Comparison of ENCODE assay signal across 8 mouse cellular contexts in genomic region chr11:85925294-85925743, GRCm38 (mm10). TPM values are rescaled to one million over a fixed set of nuclear protein-coding genes. Genes with fewer than 3 reads are reported as not detected.
DNase-seq lines count a peak whose midpoint lies in the region; ATAC-seq and TF ChIP-seq lines count a peak whose summit lies in the region.

No protein-coding gene starts in this region.

- peak; percentile 47 to 55 for DNase-seq in B cell, adult 2 months
- peak; percentile 50 for DNase-seq in MEL-GATA-1-ER (ENCODE audit: extremely low read depth, low read depth)
- DNase-seq in embryo, embryonic 10 days (ENCODE audit: low spot score), result peak; percentile 62
- DNase-seq in kidney, adult 9 months, result peak; percentile 16
- peak; percentile 29 for DNase-seq in lung, adult 2 months

- H3K4me2 ChIP-seq in heart, embryonic 11.5 days, result peak overlapping the region; percentile 47
- peak overlapping the region; percentile 25 for H3K4me2 ChIP-seq in neural tube, embryonic 14.5 days (ENCODE audit: low read depth, low read length)

- no peak for TF ChIP-seq POLR2A in lung, adult 2 months (IDR thresholded peaks at IDR 0.05; ENCODE audit: borderline replicate concordance, extremely low read depth, low read depth, low read length)

- WGBS in heart, embryonic 11.5 days (ENCODE audit: insufficient replicate concordance), result 9% methylated on average over 19 of the region's 19 CpGs
- WGBS in lung, adult 2 months, result 11% methylated on average over 19 of the region's 19 CpGs
- 4% methylated on average over 19 of the region's 19 CpGs for WGBS in neural tube, embryonic 14.5 days

- ATAC-seq in heart, embryonic 11.5 days (replicated peaks; ENCODE audit: insufficient number of reproducible peaks, low FRiP score, low TSS enrichment), result no peak
- no peak for ATAC-seq in neural tube, embryonic 14.5 days (ENCODE audit: low read depth)
- no peak for ATAC-seq in erythroid progenitor cell, adult 5-6 weeks (replicated peaks; ENCODE audit: low FRiP score, poor library complexity, severe bottlenecking)

- no peaks in the 10 kb centered on the region for H3K4me1 ChIP-seq in heart, embryonic 11.5 days (ENCODE audit: control insufficient read depth, insufficient read depth, low read length)
- H3K4me1 ChIP-seq in lung, adult 2 months (ENCODE audit: control insufficient read depth, insufficient read depth, low read length), result peaks cover 4% of the 10 kb centered on the region; the same call in 1 of the 2 replicates
- H3K4me1 ChIP-seq in neural tube, embryonic 14.5 days (ENCODE audit: control insufficient read depth, insufficient read depth, low read length), result no peaks in the 10 kb centered on the region

- H3K9ac ChIP-seq in heart, embryonic 11.5 days (ENCODE audit: low read depth, low read length), result no peak overlapping the region
- no peak overlapping the region for H3K9ac ChIP-seq in neural tube, embryonic 14.5 days (replicated peaks; ENCODE audit: low read depth, low read length)

- no peaks in the 10 kb centered on the region for H3K9me3 ChIP-seq in heart, embryonic 11.5 days (replicated peaks; ENCODE audit: control insufficient read depth, low read length)
- H3K9me3 ChIP-seq in neural tube, embryonic 14.5 days (ENCODE audit: control insufficient read depth, low read length), result no peaks in the 10 kb centered on the region

- peak overlapping the region; percentile 8 for H3K4me3 ChIP-seq in heart, embryonic 11.5 days (ENCODE audit: low read depth, low read length)
- H3K4me3 ChIP-seq in lung, adult 2 months (replicated peaks; ENCODE audit: extremely low read depth, low read depth, low read length), result peak overlapping the region; percentile 53
- H3K4me3 ChIP-seq in neural tube, embryonic 14.5 days (ENCODE audit: low read depth, low read length), result no peak overlapping the region

- no peaks in the 10 kb centered on the region for H3K36me3 ChIP-seq in heart, embryonic 11.5 days (ENCODE audit: control insufficient read depth, insufficient read depth, low read length)
- H3K36me3 ChIP-seq in neural tube, embryonic 14.5 days (ENCODE audit: control insufficient read depth, insufficient read depth, low read length), result no peaks in the 10 kb centered on the region

- no peak for TF ChIP-seq CTCF in lung, adult 2 months (IDR thresholded peaks at IDR 0.05; ENCODE audit: insufficient read depth, low read length)

- no peak overlapping the region for H3K27ac ChIP-seq in heart, embryonic 11.5 days (ENCODE audit: low read depth, low read length)
- H3K27ac ChIP-seq in neural tube, embryonic 14.5 days (ENCODE audit: low read depth, low read length), result no peak overlapping the region

- H3K27me3 ChIP-seq in heart, embryonic 11.5 days (ENCODE audit: control insufficient read depth, insufficient read depth, low read length), result peaks cover 60% of the 10 kb centered on the region
- peaks cover 19% of the 10 kb centered on the region for H3K27me3 ChIP-seq in neural tube, embryonic 14.5 days (ENCODE audit: control insufficient read depth, insufficient read depth, low read length)

RNA-seq across cellular contexts. Expression of gene Tbx4, which starts 39.1 kb away (rescaled TPM):
- 0.49 and 0.82 TPM in 2 replicates for polyA plus RNA-seq in heart, embryonic 11.5 days (2014; fragmentation: Nextera tagmentation; extraction: Ambion mirVana)
- polyA plus RNA-seq in lung, adult 2 months (2012; rRNA removed), result 79.5 and 80.4 TPM in 2 replicates
- 0.20 and 0.28 TPM in 2 replicates for polyA plus RNA-seq in neural tube, embryonic 14.5 days (2014; fragmentation: Nextera tagmentation; extraction: Ambion mirVana)
- not detected in 2 replicates for total RNA-seq in erythroid progenitor cell, adult 5-6 weeks (2015; ENCODE audit: low replicate concordance)
- total RNA-seq in erythroid progenitor cell, adult 5-6 weeks (2017; ENCODE audit: low replicate concordance), result not detected in 2 replicates

Comparison
In these comparisons a context has a peak if more than half of its experiments do, and no peak if none do; other contexts are left out.
1. RNA of gene Tbx4, which starts 39.1 kb away (polyA plus RNA-seq): 79.5 to 80.4 TPM in lung, adult 2 months; 0.49 to 0.82 TPM in heart, embryonic 11.5 days and 0.20 to 0.28 TPM in neural tube, embryonic 14.5 days; every median in the first group is over 10 times any median in the second.
2. Peak in every context shown above with its lines, with median percentiles within 50 percentile points of each other: DNase-seq.